Mouse (Mus musculus) heart, postnatal 25 days (tissue): ENCODE results near the gene Hlcs. TPM values are rescaled to one million over a fixed set of nuclear protein-coding genes. Genes with fewer than 3 reads are reported as not detected.

Experiments used
- DNase-seq: peaks from one replicate; pipeline ENCODE4 v3.0.0; 2022; ENCODE audit warnings: low spot score
- intact Hi-C: fragments of 180-260 bp; cut with DNase I; formaldehyde crosslinking; loops from one replicate; pipeline ENCODE4 v1.15.1; 2025
- total RNA-seq, 2 experiments: library from RNA; stranded (reverse); gene quantifications; 2 replicates each; pipeline ENCODE4 v1.2.3; 2021

The Hlcs gene
- total RNA-seq, 2 experiments from 2014 or later: 5.0 to 5.7 TPM

DNA sequence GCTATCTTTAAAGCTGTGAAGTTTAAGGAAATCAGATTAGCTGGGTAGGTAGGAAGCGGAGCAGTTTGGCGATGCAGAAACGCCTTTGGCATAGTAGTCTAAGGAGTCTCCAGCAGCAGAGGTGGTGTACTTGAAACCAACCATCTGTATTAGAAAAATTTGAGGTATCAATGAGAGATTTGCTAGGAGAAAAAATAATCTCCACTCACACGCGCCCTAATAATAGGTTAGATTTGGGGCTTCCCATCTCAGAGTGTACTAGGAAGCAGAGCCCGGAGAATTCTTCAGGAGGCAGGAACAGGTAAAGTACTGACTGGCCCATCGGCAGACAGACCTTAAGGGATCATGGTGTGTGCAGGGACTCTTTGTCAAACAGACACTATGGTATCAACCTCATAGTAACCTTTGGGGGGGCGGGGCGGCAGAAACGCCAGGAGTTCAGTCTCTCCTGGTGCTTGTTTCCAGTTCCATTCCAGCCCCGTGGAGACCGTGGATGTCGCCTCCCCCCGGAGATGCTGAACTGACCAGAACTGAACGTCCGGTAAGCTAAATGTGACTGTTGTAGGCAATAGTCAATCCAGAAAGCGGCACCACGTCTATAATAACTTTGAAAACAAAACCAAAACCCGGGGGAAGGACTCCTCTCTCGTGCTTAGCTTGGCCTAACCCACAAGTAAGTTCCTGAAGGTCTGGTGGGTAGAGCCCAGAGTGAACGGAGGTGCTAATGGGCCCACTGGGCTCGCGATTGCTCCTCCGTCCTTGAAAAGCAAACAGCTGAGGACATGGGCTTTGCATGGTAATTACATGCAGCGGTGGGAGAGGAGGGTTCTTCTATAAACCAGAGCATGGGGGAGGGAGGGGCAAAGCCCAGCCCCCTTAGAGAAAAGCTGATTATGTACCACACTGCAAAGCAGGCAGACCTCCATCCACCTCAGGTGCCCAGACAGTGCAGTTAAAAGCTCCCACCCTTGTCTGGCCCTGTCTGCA lies 15.8 kb upstream of the Hlcs start:
- intact Hi-C loops: loop anchor here (1.0 kb wide), 2 partner anchors 16 to 59 kb away; partner anchors contain the start of gene Hlcs
- DNase-seq: no peak

DNA sequence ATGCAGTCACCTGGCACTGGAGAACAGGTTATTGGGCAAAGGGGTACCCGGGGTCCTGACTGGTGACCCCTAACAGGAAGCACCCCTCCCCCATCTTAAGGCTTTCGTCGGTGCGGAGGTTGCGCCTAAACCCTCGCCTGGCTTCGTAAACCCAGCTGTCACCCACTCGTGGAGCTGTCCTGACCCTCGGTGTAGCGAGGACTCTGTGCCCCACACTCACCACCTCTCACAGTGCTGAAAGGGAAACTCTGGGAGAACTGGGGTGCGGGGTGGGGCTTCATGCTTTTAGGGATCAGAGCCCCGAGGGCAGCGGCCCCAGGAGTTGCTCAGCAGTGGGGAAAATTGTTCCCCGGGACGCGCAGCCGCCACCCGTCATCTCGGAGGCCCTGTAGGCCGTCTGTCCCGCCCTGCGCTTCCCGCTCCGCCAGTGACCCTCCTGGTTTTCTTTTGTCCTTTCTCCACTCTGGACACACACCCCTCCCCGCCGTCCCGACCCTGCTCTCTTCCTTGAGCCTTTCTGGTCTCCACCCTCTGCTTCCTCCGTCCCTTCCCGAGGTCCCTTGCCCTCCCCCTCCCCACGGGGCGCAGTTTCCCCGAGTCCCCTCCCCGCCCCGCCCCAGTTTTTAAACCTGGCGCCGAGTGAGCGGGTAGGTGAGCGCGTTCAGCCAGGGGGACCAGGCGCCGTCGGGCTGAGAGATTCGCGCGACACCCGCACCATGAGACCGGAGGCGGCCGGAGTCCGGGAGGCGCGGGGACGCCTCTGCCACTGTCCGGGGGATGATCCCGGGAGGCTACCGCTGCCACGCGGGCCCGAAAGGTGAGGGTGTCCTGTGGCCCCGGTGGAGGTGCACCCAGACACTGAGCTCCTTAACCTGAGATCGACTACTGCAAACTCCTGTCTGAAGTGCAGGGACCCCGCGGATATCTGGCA lies 14.7 kb upstream of the Hlcs start, which contains the start of gene Ripply3:
Ripply3 (plus strand) TSS at position 640 of the 931 bp plus-strand sequence.
- intact Hi-C loops: no loop called here

DNA sequence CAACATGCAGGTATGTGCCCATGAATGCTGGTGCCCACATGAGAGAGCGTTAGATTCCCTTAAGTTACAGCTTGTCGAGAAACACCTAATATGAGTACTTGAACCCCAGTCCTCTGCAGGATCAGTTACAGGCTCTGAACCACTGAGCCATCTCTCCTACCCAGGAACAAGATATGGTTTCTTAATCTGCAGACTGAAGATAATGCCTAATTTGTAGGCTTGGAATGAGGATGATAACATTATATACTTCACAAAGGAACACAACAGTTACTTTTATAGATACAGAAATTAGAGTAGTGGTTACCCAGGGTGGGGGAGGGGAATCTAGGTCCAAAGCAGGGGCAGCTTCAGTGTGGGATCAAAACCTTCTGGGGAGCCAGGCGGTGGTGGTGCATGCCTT lies 12.6 kb upstream of the Hlcs start:
- DNase-seq: no peak
- intact Hi-C loops: no loop called here

More for the DNA sequence above, 14.7 kb upstream of the Hlcs start, which contains the start of gene Ripply3:
- DNase-seq: peak; percentile 60

DNA sequence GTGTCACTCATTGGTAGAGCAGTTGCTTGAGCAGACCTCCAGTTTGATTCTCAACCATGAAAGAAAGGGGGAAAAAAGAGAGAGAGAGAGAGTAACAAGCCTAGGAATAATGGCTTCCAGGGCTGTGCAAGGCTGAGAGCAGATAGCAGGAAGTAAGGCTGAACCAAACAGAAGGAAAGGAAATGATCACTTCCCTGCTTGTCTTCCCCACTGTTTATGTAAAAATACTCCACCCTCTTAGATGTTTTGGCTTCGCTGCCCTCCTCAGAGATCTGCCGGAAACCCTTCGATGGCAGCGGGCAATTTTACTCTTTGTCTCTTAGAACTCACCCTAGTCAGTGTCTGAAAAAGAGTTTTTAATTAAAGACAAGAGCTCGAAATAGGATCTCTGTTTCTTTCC lies 10.3 kb upstream of the Hlcs start:
- intact Hi-C loops: no loop called here
- DNase-seq: no peak

DNA sequence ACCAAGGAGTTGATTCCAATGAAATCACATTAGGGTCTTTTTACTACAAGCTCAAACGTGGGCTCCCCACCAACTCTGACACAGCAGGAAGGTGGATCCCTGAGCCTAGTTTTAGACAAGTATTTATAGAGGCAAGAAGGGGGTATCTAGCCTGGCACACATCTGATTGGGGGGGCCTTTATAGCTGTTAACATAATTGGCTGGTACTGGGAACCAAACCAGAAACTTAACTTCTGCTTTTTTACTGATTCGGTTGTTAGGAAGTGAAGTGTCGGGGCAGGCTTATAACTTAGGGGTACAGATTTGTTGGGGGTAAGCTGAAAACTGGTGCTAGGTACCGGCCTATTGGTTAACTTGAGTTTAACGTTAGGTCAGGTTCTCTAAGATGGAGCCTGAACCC lies 6.9 kb upstream of the Hlcs start:
- DNase-seq: no peak
- intact Hi-C loops: no loop called here

- intact Hi-C loops: no loop called here
- DNase-seq: peak; percentile 40
Observed at GRCm38 (mm10) chr16:94317752-94318151, 4.4 kb upstream of the Hlcs start.

DNA sequence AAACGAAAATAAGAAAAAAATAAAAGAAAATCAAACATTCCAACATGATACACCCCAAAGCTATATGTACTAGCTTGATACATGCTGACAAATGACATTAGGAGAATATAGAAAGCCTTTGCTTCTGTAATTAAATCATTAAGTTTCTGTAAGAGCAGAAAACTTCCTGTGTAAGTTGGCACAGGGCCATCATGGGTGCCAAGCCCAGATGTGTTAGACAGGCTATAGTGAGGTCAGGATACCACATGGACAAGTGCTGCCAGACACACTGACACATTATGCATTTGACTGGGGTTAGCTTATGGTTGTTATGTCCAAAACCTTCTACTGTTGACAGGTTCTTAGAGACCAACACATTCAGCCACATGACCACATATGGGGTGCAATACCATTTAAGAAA lies 1.8 kb upstream of the Hlcs start:
- no peak for DNase-seq
- intact Hi-C loops: no loop called here

DNA sequence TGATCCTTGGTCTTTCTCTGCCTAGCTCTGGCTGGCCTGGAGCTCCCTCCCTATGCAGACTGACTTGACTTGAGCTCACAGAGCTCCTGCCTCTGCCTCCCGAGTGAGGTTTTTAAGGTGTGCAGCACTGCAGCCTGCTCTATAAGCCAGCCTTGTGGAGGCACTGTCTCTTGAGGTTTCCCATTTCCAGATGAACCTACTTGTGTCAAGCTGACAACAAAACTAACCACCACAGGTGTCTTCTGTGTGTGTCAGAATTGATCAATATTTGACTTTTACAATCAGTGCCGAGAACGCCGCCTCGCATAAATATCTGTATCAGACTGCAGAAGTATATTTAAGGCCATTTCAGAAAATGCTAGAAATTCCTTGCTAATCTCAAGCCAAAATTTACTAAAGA lies 1.3 kb upstream of the Hlcs start:
- no peak for DNase-seq
- intact Hi-C loops: loop anchor here (1.0 to 5.0 kb wide), 3 partner anchors 45 to 253 kb away; no protein-coding TSS in a partner anchor

GRCm38 (mm10) chr16:94312663-94313228 lies 625 bp downstream of the Hlcs start:
- peak; percentile 66 for DNase-seq
- intact Hi-C loops: loop anchor here (1.0 to 5.0 kb wide), 3 partner anchors 17 to 255 kb away; no protein-coding TSS in a partner anchor

DNA sequence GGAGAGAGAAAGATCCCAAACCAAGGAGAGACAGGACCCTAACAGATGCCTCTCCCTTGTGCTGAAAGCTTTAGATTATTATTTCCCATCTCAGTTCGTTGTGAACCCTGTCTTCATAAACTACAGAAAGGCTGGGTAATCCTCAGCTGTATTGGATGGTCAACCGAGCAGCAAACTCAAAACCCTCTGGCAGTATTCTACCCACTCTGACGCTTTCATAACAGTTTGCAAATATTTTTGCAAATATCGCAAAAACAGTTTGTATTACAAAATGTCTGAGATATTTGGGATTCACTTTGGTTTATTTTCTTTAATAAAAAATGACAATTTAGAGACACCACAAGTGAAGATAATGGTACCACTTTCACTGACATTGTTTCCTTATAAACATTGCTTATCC lies 1.4 kb downstream of the Hlcs start:
- DNase-seq: no peak
- intact Hi-C loops: loop anchor here (5.0 kb wide), 2 partner anchors 55 to 255 kb away; no protein-coding TSS in a partner anchor

- DNase-seq: no peak
- intact Hi-C loops: loop anchor here (5.0 kb wide), 2 partner anchors 56 to 256 kb away; no protein-coding TSS in a partner anchor
Observed at GRCm38 (mm10) chr16:94311416-94311815, 2.0 kb downstream of the Hlcs start.

DNA sequence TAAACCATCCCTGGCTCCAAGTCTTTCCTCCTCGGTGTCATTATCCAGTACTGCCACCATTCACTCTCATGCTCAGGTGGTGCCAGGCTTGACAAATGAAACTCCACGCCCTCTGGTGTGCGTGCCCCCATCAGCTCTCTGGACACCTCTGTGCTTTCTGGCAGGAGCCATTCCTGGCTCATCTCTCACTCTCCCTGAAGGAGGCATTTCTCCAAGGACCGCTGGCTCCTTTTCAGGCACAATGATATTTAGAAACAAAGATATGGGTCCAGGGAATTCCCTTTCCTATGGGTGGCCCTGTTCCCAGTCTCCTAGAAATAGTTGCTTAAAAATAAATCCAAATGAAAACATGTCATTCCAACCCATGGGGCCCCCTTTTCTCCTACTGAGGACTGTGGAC lies 4.3 kb downstream of the Hlcs start:
- intact Hi-C loops: loop anchor here (2.0 kb wide), 1 partner anchor 16 kb away; no protein-coding TSS in a partner anchor
- no peak for DNase-seq

DNA sequence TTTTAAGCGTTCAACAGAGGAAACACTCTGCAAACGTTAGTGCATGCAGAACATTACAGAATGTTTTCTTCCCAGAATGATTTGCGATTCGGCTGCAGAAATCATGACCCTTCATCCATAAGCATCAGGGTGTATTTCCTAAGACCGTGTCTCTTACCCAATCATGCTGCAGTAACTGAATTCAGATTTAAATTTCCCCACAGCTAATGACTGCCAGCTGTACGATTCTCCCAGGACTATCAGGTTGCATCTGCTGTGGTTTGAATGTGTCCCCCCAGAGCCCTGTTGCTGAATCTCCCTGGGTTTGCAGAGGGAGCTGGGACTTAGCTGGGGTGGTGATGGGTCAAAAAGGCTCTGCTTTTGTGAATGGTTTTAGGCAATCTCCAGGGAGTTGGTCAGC lies 5.4 kb downstream of the Hlcs start:
- no peak for DNase-seq
- intact Hi-C loops: loop anchor here (2.0 kb wide), 1 partner anchor 15 kb away; no protein-coding TSS in a partner anchor

GRCm38 (mm10) chr16:94307526-94307925 lies 5.8 kb downstream of the Hlcs start:
- DNase-seq: no peak
- intact Hi-C loops: no loop called here

GRCm38 (mm10) chr16:94303203-94303535 lies 10.2 kb downstream of the Hlcs start:
- intact Hi-C loops: no loop called here
- DNase-seq: no peak

DNA sequence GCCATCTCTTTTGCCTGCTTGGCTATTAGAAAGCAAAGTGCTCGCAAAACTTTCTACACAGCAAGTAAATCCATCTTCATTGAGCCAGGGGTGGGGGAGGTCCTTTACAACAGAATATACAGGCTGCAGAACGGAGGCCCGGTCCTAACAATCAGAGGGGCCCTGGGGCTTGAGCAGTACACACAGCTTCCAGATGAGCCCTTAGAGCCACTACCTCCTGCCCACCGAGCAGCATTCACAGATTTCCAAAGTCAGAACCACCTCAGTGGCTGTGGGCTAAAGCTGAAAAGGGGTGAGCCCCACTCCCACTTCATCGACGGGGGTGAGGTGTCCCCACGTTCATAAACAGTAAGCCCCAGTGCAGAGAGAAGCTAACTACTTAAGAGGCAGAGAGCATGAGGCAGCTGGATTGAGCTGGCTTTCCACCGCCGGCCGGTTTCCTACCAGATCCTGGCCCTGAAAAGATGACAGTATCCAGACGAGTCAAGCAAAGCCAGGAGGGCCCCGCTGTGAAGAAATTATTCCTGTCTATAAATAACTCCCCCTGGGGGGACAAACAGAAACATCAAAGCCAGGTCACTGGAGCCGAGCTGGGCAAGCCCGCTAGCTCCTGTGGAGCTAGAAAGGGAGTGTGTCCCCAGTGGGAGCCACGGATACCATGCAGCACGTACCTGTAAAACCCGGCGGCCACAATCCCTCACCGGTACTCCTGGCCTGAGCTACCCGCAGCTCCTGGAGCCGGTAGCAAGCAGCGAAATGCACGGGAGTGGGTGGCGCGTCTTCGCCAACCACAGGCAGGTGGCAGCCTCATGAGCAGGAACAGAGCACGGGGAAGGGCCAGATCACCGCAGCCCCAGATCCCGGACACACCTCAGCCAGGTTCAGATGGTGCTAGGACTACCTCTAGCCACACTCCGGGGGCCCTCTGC lies 10.8 kb downstream of the Hlcs start:
- no peak for DNase-seq
- intact Hi-C loops: no loop called here

DNA sequence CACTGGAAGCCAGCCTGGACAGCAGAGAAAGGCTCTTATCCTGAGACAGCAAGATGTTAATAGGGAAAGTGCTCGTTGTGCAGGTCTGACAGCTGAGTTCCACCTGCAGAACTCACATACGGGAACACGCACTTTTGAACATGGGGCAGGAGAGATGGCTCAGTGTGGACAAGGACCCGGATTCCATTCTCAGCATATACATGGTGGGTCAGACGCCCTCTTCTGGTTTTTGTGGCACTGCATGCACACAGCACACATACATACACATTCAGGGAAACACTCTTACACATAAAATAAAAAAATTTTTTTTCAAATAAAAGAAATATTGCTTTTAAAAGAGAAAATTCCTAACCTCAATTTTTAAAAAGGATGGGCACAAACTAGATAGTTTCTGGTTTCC lies 11.7 kb downstream of the Hlcs start:
- intact Hi-C loops: no loop called here
- DNase-seq: no peak

DNA sequence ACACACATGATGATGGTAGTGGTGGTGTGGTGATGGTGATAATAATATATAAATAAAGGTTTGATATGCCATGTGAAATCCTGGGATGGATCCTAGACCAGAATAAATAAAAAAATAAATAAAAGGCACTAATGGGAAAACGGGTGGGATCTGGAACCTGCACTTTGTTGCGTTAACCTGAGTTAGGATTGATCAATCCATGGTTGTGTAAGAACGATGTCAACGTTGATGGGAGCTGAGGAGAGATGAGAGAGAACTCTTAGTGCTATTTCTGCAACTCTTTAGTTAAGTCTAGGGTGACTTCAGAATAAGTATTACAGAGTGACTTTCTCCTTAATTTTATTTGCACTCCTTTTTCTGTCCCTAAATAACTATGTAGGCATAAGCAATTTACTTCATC lies 12.2 kb downstream of the Hlcs start:
- no peak for DNase-seq
- intact Hi-C loops: no loop called here

DNA sequence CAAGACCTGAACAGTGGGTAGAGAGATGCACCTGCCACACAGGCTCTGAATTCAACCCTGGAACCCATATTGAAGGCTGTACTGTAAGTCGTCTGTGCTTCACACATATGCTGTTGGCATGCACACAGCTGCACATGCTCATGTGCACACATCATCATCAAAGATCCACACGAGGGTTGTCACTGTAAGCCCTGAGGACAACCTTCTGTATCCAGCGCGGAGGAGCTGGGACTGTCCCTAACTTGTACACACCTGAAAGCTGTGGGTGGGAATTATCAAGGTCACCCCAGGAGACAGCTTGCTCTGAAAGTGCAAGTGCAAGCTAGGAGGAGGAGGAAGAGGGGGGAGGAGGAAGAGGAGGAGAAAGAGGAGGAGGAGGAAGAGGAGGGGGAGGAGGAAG lies 14.2 kb downstream of the Hlcs start:
- intact Hi-C loops: no loop called here
- DNase-seq: no peak
